Mouse (Mus musculus) adrenal gland, postnatal 36 days (tissue): Measurements from ENCODE around the gene Nkd2. TPM values are rescaled to one million over a fixed set of nuclear protein-coding genes. Genes with fewer than 3 reads are reported as not detected.

Experiments
- DNase-seq, 2 experiments: peaks; one replicate each; pipeline ENCODE4 v3.0.0; 2021; ENCODE audit warnings: mixed read lengths in 1 of 2
- total RNA-seq, 2 experiments: library from RNA; stranded (reverse); gene quantifications; 2 replicates each; pipeline ENCODE4 v1.2.3; 2021

Gene Nkd2
- total RNA-seq, 2 experiments from 2014 or later: 1.3 to 1.9 TPM

DNA sequence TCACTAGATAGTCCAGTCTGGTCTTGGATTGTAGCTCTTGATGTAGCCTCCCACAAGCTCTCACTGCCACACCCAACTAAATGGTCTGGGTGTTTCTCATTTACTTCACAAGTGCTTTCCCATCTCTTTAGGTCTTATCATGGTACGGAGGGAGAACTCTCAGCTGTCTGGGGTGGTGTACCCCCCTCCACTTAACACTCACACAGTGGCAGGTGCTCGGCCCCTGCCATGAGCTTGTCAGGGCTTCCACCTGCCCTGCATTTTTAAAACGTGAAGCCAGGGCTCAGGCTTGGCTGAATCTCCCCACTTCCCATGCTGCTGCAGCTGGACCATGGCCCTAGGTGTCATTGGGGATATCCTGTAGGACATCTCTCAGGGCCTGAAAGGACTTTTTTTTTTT is 28.5 kb downstream of the Nkd2 start:
- no peak for DNase-seq

DNA sequence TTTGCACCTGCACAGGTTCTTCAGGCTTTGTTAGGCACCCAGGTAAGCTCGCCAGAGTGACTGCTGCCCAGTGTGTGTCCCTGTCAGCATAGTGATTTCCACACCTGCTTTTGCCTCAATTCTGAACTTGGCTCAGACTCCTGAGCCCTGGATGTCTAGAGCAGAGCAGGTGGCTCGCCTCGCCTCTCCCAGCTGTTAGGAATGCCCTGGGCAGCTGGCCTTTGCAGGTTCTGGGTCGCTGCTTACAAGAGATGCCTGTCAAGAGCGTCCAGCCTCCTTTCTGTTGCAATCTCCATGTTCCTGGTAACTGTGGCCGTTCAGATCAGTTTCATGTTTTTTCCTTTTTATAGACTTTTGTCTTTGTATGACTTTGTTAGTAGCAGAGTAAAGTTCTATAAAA is 31.1 kb downstream of the Nkd2 start:
- DNase-seq: no peak

- no peak for DNase-seq
Observed at GRCm38 (mm10) chr13:73814181-73814580, 33.2 kb downstream of the Nkd2 start.

DNA sequence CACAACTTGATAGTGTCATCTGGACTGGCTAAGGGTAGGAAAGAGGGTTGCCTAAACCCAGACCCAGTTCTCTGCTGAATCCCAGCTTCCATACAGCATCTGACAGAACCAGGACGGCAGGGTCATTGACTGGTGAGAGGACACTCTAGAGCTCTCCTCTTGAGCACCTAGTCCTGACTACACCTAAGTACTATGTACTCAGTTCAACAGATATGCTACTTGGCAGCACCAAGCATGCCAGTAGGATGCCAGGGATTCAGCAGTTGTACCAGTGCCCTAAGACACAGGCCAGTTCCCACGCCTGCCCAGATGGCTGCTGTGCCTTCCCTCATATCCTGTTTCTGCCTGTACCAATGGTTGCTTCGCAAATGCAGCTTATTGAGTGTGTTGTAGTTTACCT is 34.5 kb downstream of the Nkd2 start:
- no peak for DNase-seq

DNA sequence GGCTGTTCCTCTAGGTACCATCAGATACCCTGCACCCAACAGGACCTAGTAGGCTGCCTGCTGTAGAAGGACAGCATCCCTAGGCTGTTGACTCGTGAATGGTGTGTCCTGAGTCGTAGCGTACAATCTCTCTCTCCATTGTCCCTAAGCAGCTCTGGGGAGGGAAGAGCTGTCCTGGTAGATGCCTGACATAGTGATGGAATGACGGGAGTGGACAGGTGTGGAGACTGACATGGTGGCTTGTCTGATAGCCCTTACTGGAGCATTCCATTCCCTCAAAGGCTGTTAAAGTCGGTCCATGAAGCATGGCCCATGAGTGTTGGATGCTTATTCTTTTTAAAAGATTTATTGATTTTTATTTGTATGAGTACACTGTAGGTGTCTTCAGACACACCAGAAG is 42.5 kb downstream of the Nkd2 start:
- no peak for DNase-seq

GRCm38 (mm10) chr13:73803450-73804178 is 43.8 kb downstream of the Nkd2 start:
- peak; percentile 82 to 89 for DNase-seq

DNA sequence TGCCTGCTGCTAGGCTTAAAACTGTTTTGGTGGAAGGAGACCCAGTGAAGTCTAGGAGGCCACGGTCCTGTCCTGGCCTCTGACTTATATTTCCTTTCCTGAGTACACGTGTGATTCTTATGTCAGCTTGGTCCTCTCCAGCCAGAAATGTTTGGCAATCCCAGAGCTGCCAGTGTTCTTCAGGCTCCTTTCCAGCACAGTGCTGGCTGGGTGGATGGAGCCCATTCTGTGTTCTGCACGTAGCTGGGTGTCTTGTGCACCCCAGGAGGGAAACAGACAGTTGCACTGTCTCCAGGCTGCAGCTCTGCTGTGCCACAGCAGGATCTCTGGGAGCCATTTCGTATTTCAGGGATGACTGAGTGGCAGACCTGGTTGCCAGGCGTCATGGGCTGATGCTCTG is 48.3 kb downstream of the Nkd2 start:
- no peak for DNase-seq

DNA sequence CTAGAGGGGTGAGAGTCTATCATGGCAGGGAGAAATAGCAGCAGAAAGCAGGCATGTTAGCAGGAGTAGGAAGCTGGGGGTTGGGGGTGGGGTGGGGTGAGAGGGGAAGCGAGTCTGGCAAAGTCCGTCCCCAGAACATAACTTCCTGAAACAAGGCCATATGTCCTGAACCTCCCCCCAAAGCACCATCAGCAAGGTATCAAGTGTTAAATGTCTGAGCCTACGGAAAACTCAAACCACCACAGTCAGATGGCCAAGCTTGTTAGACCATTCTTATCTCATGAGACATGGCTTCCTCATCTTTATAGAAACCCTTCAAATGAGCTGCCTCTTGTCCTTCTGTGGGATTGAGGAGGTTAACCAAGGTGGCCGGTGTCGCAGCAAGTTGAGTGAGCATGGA is 54.3 kb downstream of the Nkd2 start:
- DNase-seq: no peak

GRCm38 (mm10) chr13:73792176-73792575 is 55.3 kb downstream of the Nkd2 start:
- DNase-seq: peak; percentile 22 to 39

DNA sequence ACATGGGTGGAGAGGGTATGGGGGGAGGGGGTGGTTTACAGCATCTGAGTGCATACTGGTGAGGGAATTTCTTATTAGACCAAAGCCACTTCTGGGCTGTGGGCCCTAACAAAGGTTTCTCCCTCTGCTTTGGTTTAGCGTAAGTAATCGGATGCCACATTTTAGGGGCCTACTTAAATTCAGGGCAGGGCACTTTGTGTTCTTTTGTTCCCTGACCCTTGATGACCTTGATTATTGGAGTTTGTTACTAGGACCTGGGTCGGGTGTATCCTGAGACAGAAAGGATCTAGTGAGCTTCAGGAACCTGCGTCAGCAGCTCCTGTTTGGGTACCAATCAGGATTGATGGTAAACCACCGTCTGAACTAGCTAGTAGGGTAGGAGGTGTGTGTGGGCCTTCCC is 64.9 kb downstream of the Nkd2 start:
- DNase-seq: no peak

- DNase-seq: no peak
Observed at GRCm38 (mm10) chr13:73777578-73777977, 69.9 kb downstream of the Nkd2 start.

- DNase-seq: peak; percentile 31 to 48
Observed at GRCm38 (mm10) chr13:73775786-73776185, 71.6 kb downstream of the Nkd2 start.

GRCm38 (mm10) chr13:73773519-73774205 is 73.8 kb downstream of the Nkd2 start:
- peak; percentile 55 to 76 for DNase-seq

- DNase-seq: no peak
Observed at GRCm38 (mm10) chr13:73772655-73773054, 74.8 kb downstream of the Nkd2 start.

DNA sequence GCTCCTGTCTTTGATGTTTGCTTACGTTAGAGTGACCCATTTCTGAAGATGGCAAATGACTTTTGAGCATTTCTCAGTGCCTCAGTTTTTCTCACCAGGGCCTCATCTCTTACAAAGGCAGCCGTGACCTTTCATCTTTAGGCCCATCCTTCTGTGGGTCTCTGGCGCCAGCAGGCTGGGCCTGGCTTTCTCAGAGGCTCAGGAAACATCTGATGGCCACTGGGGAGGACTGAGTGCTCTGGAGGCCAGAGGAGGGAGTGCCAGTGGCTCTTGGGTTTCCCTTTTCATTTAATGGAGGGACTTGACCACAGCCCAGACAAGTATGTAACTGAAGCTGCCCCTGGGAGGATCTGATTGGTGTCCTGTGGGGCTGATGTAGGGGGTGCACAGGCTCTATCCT is 76.3 kb downstream of the Nkd2 start:
- peak; percentile 30 to 36 for DNase-seq

DNA sequence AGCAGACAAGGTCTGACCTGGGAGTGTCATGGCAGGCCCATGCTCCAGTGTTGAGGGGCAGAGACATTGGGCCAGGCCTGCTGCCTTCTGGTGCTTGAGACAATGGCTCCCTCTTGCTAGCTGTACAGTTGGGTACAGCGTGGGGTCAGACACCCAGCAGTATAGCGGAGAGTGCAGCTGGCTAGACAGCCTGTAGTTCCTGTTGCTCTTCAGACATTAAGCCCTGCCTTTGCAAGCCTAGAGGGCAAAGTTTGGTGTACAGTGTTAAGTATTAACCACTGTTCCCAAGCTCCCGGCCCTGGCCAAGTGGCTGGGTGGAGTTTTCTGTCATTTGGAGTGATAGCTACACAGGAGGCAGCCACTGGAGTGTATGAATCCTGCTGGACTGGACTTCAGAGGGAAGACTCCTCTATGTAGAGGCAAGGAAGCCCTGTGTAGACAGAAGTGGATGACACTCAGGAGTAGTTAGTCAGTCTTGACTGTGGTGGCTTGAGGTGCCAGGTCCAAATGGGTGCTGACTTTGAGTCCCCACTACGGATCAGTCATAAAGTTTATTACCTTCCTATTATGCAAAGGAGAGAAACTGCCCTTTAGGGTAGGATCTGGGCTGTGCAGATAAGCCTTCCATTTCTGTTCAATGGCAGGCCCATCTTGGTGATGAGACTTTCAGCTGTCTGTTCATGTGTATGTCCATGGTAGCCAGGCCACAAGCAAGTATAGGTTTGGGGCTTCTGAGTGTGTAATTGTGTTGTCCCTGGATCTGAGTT is 77.3 kb downstream of the Nkd2 start:
- DNase-seq: no peak

Other genes starting within 250 kb of the Nkd2 start
- 100 to 1,000 TPM; 156 to 171 TPM for gene Clptm1l, start 243.6 kb downstream of the Nkd2 start, total RNA-seq
- 1 to 10 TPM; 4.6 to 7.1 TPM for gene Tert, start 220.7 kb downstream of the Nkd2 start, total RNA-seq
- not detected for gene Slc6a18, start 169.6 kb downstream of the Nkd2 start, total RNA-seq
- under 1 TPM; 0.20 to 0.26 TPM for gene Slc6a19, start 142.8 kb downstream of the Nkd2 start, total RNA-seq
- gene Slc12a7, start 114.5 kb downstream of the Nkd2 start, total RNA-seq: 10 to 100 TPM; 35.8 to 36.6 TPM
- 1 to 10 TPM; 1.7 to 1.9 TPM for gene Trip13, start 90.2 kb upstream of the Nkd2 start, total RNA-seq
- 10 to 100 TPM; 30.9 to 31.7 TPM for gene Brd9, start 90.2 kb upstream of the Nkd2 start, total RNA-seq
- gene Zdhhc11, start 116.2 kb upstream of the Nkd2 start, total RNA-seq: not detected
- 10 to 100 TPM; 10.1 to 14.2 TPM for gene Tppp, start 161.8 kb upstream of the Nkd2 start, total RNA-seq
- gene Cep72, start 214.7 kb upstream of the Nkd2 start, total RNA-seq: 1 to 10 TPM; 4.1 to 6.5 TPM